Mouse (Mus musculus): ENCODE measurements around the gene Bicd2. TPM values are rescaled to one million over a fixed set of nuclear protein-coding genes. Genes with fewer than 3 reads are reported as not detected.

Bicd2 gene
- polyA plus RNA-seq, 2 experiments, result 30.5 to 30.8 TPM

- Histone ChIP-seq H3K4me1 (ENCODE audit: control insufficient read depth, insufficient read depth, low read length) (peaks cover 4% of the 10 kb centered on the region; the same call in 1 of the 2 replicates), H3K4me2 (replicated peaks; ENCODE audit: low read depth, low read length, severe bottlenecking) (no peak overlapping the region), H3K27me3 (ENCODE audit: control insufficient read depth, insufficient read depth, low read length) (no peaks in the 10 kb centered on the region), H3K36me3 (ENCODE audit: control insufficient read depth, insufficient read depth, low read length) (no peaks in the 10 kb centered on the region), H3K9ac (ENCODE audit: low read depth, low read length, severe bottlenecking) (no peak overlapping the region), H3K27ac (replicated peaks; ENCODE audit: low read depth, low read length) (no peak overlapping the region), H3K4me3 (replicated peaks; ENCODE audit: low read length) (no peak overlapping the region), H3K9me3 (ENCODE audit: control insufficient read depth, low read length) (no peaks in the 10 kb centered on the region)
- DNase-seq (ENCODE audit: low spot score), result peak; percentile 59
- TF ChIP-seq POLR2A (IDR thresholded peaks at IDR 0.05; ENCODE audit: borderline replicate concordance, extremely low read depth, insufficient read depth, insufficient read length), result no peak
- WGBS, result 57% methylated on average over 6 of the region's 6 CpGs
- ATAC-seq (ENCODE audit: low FRiP score, low read depth), result peak; percentile 34; the same call in 1 of the 2 replicates
Observed at GRCm38 (mm10) chr13:49326246-49327206, 14.9 kb upstream of the Bicd2 start.

- H3K27me3 ChIP-seq (ENCODE audit: control insufficient read depth, insufficient read depth, low read length), result no peaks in the 10 kb centered on the region
- WGBS, result 83% methylated on average over 4 of the region's 4 CpGs
- no peak overlapping the region for H3K9ac ChIP-seq (ENCODE audit: low read depth, low read length, severe bottlenecking)
- no peak for TF ChIP-seq POLR2A (IDR thresholded peaks at IDR 0.05; ENCODE audit: borderline replicate concordance, extremely low read depth, insufficient read depth, insufficient read length)
- ATAC-seq (ENCODE audit: low FRiP score, low read depth) (no peak), DNase-seq (ENCODE audit: low spot score) (no peak)
- no peak overlapping the region for H3K27ac ChIP-seq (replicated peaks; ENCODE audit: low read depth, low read length)
- no peaks in the 10 kb centered on the region for H3K4me1 ChIP-seq (ENCODE audit: control insufficient read depth, insufficient read depth, low read length)
- H3K4me3 ChIP-seq (replicated peaks; ENCODE audit: low read length), result no peak overlapping the region
- no peak overlapping the region for H3K4me2 ChIP-seq (replicated peaks; ENCODE audit: low read depth, low read length, severe bottlenecking)
- H3K36me3 ChIP-seq (ENCODE audit: control insufficient read depth, insufficient read depth, low read length), result no peaks in the 10 kb centered on the region
- no peaks in the 10 kb centered on the region for H3K9me3 ChIP-seq (ENCODE audit: control insufficient read depth, low read length)
Observed at GRCm38 (mm10) chr13:49328101-49328500, 13.3 kb upstream of the Bicd2 start.

DNA sequence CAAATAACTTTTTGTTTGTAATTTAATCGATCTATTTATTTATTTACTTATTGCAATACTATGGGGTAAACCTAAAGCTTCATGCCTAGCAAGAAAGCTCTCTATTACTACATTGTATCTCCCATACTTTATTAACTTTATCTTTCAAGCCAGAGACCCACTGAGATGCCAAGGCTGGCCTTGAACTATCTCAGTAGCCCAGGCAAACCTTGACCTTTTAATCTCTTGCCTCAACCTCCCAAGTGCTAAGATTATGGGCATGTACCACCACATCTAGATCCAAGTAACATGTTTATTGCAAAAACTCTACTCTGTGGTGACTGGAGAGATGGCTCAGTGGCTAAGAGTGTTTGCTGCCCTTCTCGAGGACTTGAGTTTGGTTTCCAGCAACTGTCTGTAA is 8.1 kb upstream of the Bicd2 start:
- no peak overlapping the region for H3K4me2 ChIP-seq (replicated peaks; ENCODE audit: low read depth, low read length, severe bottlenecking)
- peaks cover 2% of the 10 kb centered on the region; the same call in 1 of the 2 replicates for H3K4me1 ChIP-seq (ENCODE audit: control insufficient read depth, insufficient read depth, low read length)
- no peak for DNase-seq (ENCODE audit: low spot score)
- no peak overlapping the region for H3K27ac ChIP-seq (replicated peaks; ENCODE audit: low read depth, low read length)
- H3K9ac ChIP-seq (ENCODE audit: low read depth, low read length, severe bottlenecking), result no peak overlapping the region
- ATAC-seq (ENCODE audit: low FRiP score, low read depth), result no peak
- no peaks in the 10 kb centered on the region for H3K9me3 ChIP-seq (ENCODE audit: control insufficient read depth, low read length)
- TF ChIP-seq POLR2A (IDR thresholded peaks at IDR 0.05; ENCODE audit: borderline replicate concordance, extremely low read depth, insufficient read depth, insufficient read length), result no peak
- H3K36me3 ChIP-seq (ENCODE audit: control insufficient read depth, insufficient read depth, low read length), result no peaks in the 10 kb centered on the region
- H3K27me3 ChIP-seq (ENCODE audit: control insufficient read depth, insufficient read depth, low read length), result no peaks in the 10 kb centered on the region
- 71% methylated on average over 2 of the region's 2 CpGs for WGBS
- no peak overlapping the region for H3K4me3 ChIP-seq (replicated peaks; ENCODE audit: low read length)

GRCm38 (mm10) chr13:49335077-49335982 is 6.1 kb upstream of the Bicd2 start:
- TF ChIP-seq POLR2A (IDR thresholded peaks at IDR 0.05; ENCODE audit: borderline replicate concordance, extremely low read depth, insufficient read depth, insufficient read length), result no peak
- no peak overlapping the region for H3K4me2 ChIP-seq (replicated peaks; ENCODE audit: low read depth, low read length, severe bottlenecking)
- ATAC-seq (ENCODE audit: low FRiP score, low read depth) (peak; percentile 76), DNase-seq (ENCODE audit: low spot score) (peak; percentile 42)
- H3K27me3 ChIP-seq (ENCODE audit: control insufficient read depth, insufficient read depth, low read length), result no peaks in the 10 kb centered on the region
- peaks cover 2% of the 10 kb centered on the region for H3K4me1 ChIP-seq (ENCODE audit: control insufficient read depth, insufficient read depth, low read length)
- H3K27ac ChIP-seq (replicated peaks; ENCODE audit: low read depth, low read length), result no peak overlapping the region
- no peaks in the 10 kb centered on the region for H3K9me3 ChIP-seq (ENCODE audit: control insufficient read depth, low read length)
- H3K36me3 ChIP-seq (ENCODE audit: control insufficient read depth, insufficient read depth, low read length), result no peaks in the 10 kb centered on the region
- WGBS, result 21% methylated on average over 12 of the region's 12 CpGs
- no peak overlapping the region for H3K9ac ChIP-seq (ENCODE audit: low read depth, low read length, severe bottlenecking)
- H3K4me3 ChIP-seq (replicated peaks; ENCODE audit: low read length), result no peak overlapping the region

Measured in limb, embryonic 14.5 days (tissue).